Mouse (Mus musculus) hindlimb bud, embryonic 11.5 days (tissue): ENCODE data around the gene Plekha5.
"Not testable (repeated sequence)": the region's sequence is repeated elsewhere in the genome, so short reads cannot be mapped to it uniquely, and the experiment has no call there.

Experiments used
- DNase-seq: peaks from one replicate; pipeline ENCODE4 v3.0.0-alpha.2; 2012; ENCODE audit warnings: low read depth, low spot score; ENCODE audit errors: extremely low spot score

Gene Plekha5

GRCm38 (mm10) chr6:140520961-140521360, 97.1 kb downstream of the Plekha5 start:
- no peak for DNase-seq

GRCm38 (mm10) chr6:140521832-140522231, 98.0 kb downstream of the Plekha5 start:
- DNase-seq: no peak

GRCm38 (mm10) chr6:140523600-140523999, 99.7 kb downstream of the Plekha5 start:
- no peak for DNase-seq

- DNase-seq: no peak
These were observed 104.6 kb downstream of the Plekha5 start for GRCm38 (mm10) chr6:140528414-140528813.

- DNase-seq: not testable (repeated sequence)
These were observed 109.0 kb downstream of the Plekha5 start for GRCm38 (mm10) chr6:140532858-140533257.

- no peak for DNase-seq
These were observed 109.8 kb downstream of the Plekha5 start for GRCm38 (mm10) chr6:140533606-140534005.

- no peak for DNase-seq
These were observed 111.7 kb downstream of the Plekha5 start for GRCm38 (mm10) chr6:140535504-140535903.

GRCm38 (mm10) chr6:140541919-140542318, 118.1 kb downstream of the Plekha5 start:
- DNase-seq: no peak

- DNase-seq: no peak
These were observed 119.3 kb downstream of the Plekha5 start for GRCm38 (mm10) chr6:140543005-140543794.

GRCm38 (mm10) chr6:140546095-140546494, 122.2 kb downstream of the Plekha5 start:
- no peak for DNase-seq

GRCm38 (mm10) chr6:140546648-140547201, 122.9 kb downstream of the Plekha5 start:
- no peak for DNase-seq

GRCm38 (mm10) chr6:140547203-140547944, 123.5 kb downstream of the Plekha5 start:
- DNase-seq: no peak

GRCm38 (mm10) chr6:140548082-140548769, 124.4 kb downstream of the Plekha5 start:
- no peak for DNase-seq

GRCm38 (mm10) chr6:140550741-140551140, 126.9 kb downstream of the Plekha5 start:
- DNase-seq: no peak

GRCm38 (mm10) chr6:140554261-140554660, 130.4 kb downstream of the Plekha5 start:
- DNase-seq: no peak

GRCm38 (mm10) chr6:140559411-140559810, 135.6 kb downstream of the Plekha5 start:
- no peak for DNase-seq

- no peak for DNase-seq
These were observed 137.5 kb downstream of the Plekha5 start for GRCm38 (mm10) chr6:140561151-140561916.

GRCm38 (mm10) chr6:140561917-140562590, 138.2 kb downstream of the Plekha5 start:
- DNase-seq: no peak

GRCm38 (mm10) chr6:140567199-140567598, 143.3 kb downstream of the Plekha5 start:
- DNase-seq: no peak

- DNase-seq: no peak
These were observed 144.0 kb downstream of the Plekha5 start for GRCm38 (mm10) chr6:140567897-140568296.
